Mouse (Mus musculus): Measurements from ENCODE around the gene Akip1. TPM values are rescaled to one million over a fixed set of nuclear protein-coding genes. Genes with fewer than 3 reads are reported as not detected.
A peak's percentile ranks its signal among the peaks of the same experiment; 100 is the strongest.

Gene Akip1
- total and polyA plus RNA-seq, 3 experiments: 35.0 to 46.2 (median 42.5) TPM

DNA sequence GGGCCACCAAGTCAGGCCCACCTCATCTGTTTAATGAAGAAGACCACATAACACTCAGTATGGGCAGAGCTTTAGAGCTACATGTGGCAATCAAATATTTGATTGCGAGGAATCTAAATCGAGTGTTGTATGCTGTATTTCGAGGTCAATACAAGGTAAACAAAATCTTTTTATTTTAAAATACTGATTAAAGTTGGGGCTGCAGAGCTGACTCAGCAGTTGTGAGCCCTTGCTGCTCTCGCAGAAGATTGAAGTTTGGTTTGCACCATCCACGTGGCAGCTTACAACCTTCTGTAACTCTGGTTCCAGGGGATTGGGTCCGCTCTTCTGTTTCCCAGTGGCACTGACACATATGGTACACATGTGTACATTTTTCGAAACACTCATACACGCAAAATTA is 50.5 kb downstream of the Akip1 start:
- H3K4me3 ChIP-seq (replicated peaks in 1 of 3; ENCODE audit: low read depth in 2 of 3, low read length in 2 of 3, poor library complexity in 1 of 3): no peak overlapping the region
- dilution Hi-C loops (cut with MboI; ENCODE audit: extremely low pct_ligation_motif_present, extremely low pct_unique_long_range_greater_than_20kb, low sequenced_read_pairs) (no loop called here), in situ Hi-C loops (cut with MboI; ENCODE audit: low pct_ligation_motif_present, low pct_unique_long_range_greater_than_20kb, low sequenced_read_pairs) (no loop called here)
- peaks cover 0 to 7% of the 10 kb centered on the region in 2 experiments for H3K36me3 ChIP-seq (replicated peaks in 1 of 2; ENCODE audit: control insufficient read depth in 1 of 2, insufficient read depth in 1 of 2, low read length in 1 of 2)
- TF ChIP-seq RAD21 (IDR thresholded peaks at IDR 0.05; ENCODE audit: low read depth, low read length) (no peak), HCFC1 (IDR thresholded peaks at IDR 0.05; ENCODE audit: low read depth, low read length) (no peak), MAFK (IDR thresholded peaks at IDR 0.05; ENCODE audit: insufficient replicate concordance, low read length) (peak; percentile 68; the same call in 1 of the 2 replicates), CTCF (conservative IDR thresholded peaks at IDR 0.05 in 1 of 2, IDR thresholded peaks at IDR 0.05 in 1 of 2; ENCODE audit: low read depth in 2 of 2, low read length in 2 of 2) (no peak)
- no peaks in the 10 kb centered on the region for H3K9me3 ChIP-seq (replicated peaks; ENCODE audit: low read length)
- DNase-seq (ENCODE audit: extremely low read depth): no peak
- no peak overlapping the region for H3K4me2 ChIP-seq (ENCODE audit: insufficient read depth, low read depth, poor library complexity, severe bottlenecking)
- no peak overlapping the region for H3K9ac ChIP-seq (ENCODE audit: insufficient read depth, low read depth)
- H3K79me2 ChIP-seq (replicated peaks; ENCODE audit: control insufficient read depth, extremely low read depth, insufficient read depth, poor library complexity, severe bottlenecking): no peaks in the 10 kb centered on the region
- H3K27me3 ChIP-seq (replicated peaks): peaks cover 2% of the 10 kb centered on the region
- H3K4me1 ChIP-seq (ENCODE audit: control insufficient read depth in 1 of 2, insufficient read depth in 2 of 2): peaks cover 2 to 18% of the 10 kb centered on the region in 2 experiments; a peak in 3 of 4 replicates
- no peak overlapping the region for H3K27ac ChIP-seq (ENCODE audit: insufficient read depth, low read depth)

- H3K36me3 ChIP-seq (replicated peaks in 1 of 2; ENCODE audit: control insufficient read depth in 1 of 2, insufficient read depth in 1 of 2, low read length in 1 of 2): peaks cover 0 to 4% of the 10 kb centered on the region in 2 experiments
- TF ChIP-seq SIN3A (IDR thresholded peaks at IDR 0.05; ENCODE audit: low read length): no peak
- no peak for TF ChIP-seq EP300 (IDR thresholded peaks at IDR 0.05; ENCODE audit: low read length)
- no peak for TF ChIP-seq NELFE (IDR thresholded peaks at IDR 0.05; ENCODE audit: low read depth, low read length)
- no peak for TF ChIP-seq E2F4 (IDR thresholded peaks at IDR 0.05; ENCODE audit: insufficient replicate concordance, low read depth, low read length)
- TF ChIP-seq USF2 (conservative IDR thresholded peaks at IDR 0.05; ENCODE audit: low read depth, low read length): no peak
- TF ChIP-seq ZKSCAN1 (IDR thresholded peaks at IDR 0.05; ENCODE audit: borderline replicate concordance, low read depth, low read length): no peak
- TF ChIP-seq MAZ (IDR thresholded peaks at IDR 0.05; ENCODE audit: low read depth, low read length): no peak
- no peak for TF ChIP-seq NRF1 (IDR thresholded peaks at IDR 0.05; ENCODE audit: low read depth, low read length)
- no peak for TF ChIP-seq CHD2 (IDR thresholded peaks at IDR 0.05; ENCODE audit: low read length)
- no peak for TF ChIP-seq MXI1 (IDR thresholded peaks at IDR 0.05; ENCODE audit: low read depth, low read length)
- no peak for TF ChIP-seq IRF4 (IDR thresholded peaks at IDR 0.05; ENCODE audit: low read depth, low read length)
- TF ChIP-seq KAT2A (IDR thresholded peaks at IDR 0.05; ENCODE audit: insufficient replicate concordance, low read length): no peak
- TF ChIP-seq ELF1 (IDR thresholded peaks at IDR 0.05; ENCODE audit: low read depth, low read length): no peak
- no peak for TF ChIP-seq TCF12 (IDR thresholded peaks at IDR 0.05; ENCODE audit: low read depth, low read length)
- no peak for TF ChIP-seq UBTF (IDR thresholded peaks at IDR 0.05; ENCODE audit: low read depth, low read length)
- TF ChIP-seq JUN (IDR thresholded peaks at IDR 0.05; ENCODE audit: insufficient read depth, low read depth, low read length): no peak
- H3K4me2 ChIP-seq (ENCODE audit: insufficient read depth, low read depth, poor library complexity, severe bottlenecking): no peak overlapping the region
- no peak for DNase-seq (ENCODE audit: extremely low read depth)
- H3K9ac ChIP-seq (ENCODE audit: insufficient read depth, low read depth): no peak overlapping the region
- dilution Hi-C loops (cut with MboI; ENCODE audit: extremely low pct_ligation_motif_present, extremely low pct_unique_long_range_greater_than_20kb, low sequenced_read_pairs): no loop called here
- no peaks in the 10 kb centered on the region for H3K79me2 ChIP-seq (replicated peaks; ENCODE audit: control insufficient read depth, extremely low read depth, insufficient read depth, poor library complexity, severe bottlenecking)
- H3K27me3 ChIP-seq (replicated peaks): peaks cover 2% of the 10 kb centered on the region
- H3K4me3 ChIP-seq (replicated peaks in 1 of 3; ENCODE audit: low read depth in 2 of 3, low read length in 2 of 3, poor library complexity in 1 of 3): no peak overlapping the region
- in situ Hi-C loops (cut with MboI; ENCODE audit: low pct_ligation_motif_present, low pct_unique_long_range_greater_than_20kb, low sequenced_read_pairs): no loop called here
- peaks cover 0 to 9% of the 10 kb centered on the region in 2 experiments; a peak in 2 of 4 replicates for H3K4me1 ChIP-seq (ENCODE audit: control insufficient read depth in 1 of 2, insufficient read depth in 2 of 2)
- no peak overlapping the region for H3K27ac ChIP-seq (ENCODE audit: insufficient read depth, low read depth)
- H3K9me3 ChIP-seq (replicated peaks; ENCODE audit: low read length): no peaks in the 10 kb centered on the region
Measured at GRCm38 (mm10) chr7:109756291-109756690, 52.8 kb downstream of the Akip1 start.

Other genes starting within 250 kb of the Akip1 start
- 0.08 TPM in 2 replicates for gene Trim66, start 195.6 kb upstream of the Akip1 start, total RNA-seq (2012; rRNA removed)
- 0.12 and 0.15 TPM in 2 replicates for gene Trim66, start 195.6 kb upstream of the Akip1 start, total RNA-seq (2014; rRNA removed)
- 0.49 and 0.67 TPM in 2 replicates for gene Trim66, start 195.6 kb upstream of the Akip1 start, polyA plus RNA-seq (2012; ENCODE audit: insufficient read length, low read depth)
- gene Rpl27a, start 184.5 kb upstream of the Akip1 start, total RNA-seq (2012; rRNA removed): 1,338 and 1,365 TPM in 2 replicates
- gene Rpl27a, start 184.5 kb upstream of the Akip1 start, total RNA-seq (2014; rRNA removed): 929 and 1,216 TPM in 2 replicates
- 230 and 249 TPM in 2 replicates for gene Rpl27a, start 184.5 kb upstream of the Akip1 start, polyA plus RNA-seq (2012; ENCODE audit: insufficient read length, low read depth)
- gene St5, start 85 bp upstream of the Akip1 start, total RNA-seq (2012; rRNA removed): 1.6 and 1.9 TPM in 2 replicates
- gene St5, start 85 bp upstream of the Akip1 start, total RNA-seq (2014; rRNA removed): 1.3 and 1.5 TPM in 2 replicates
- gene St5, start 85 bp upstream of the Akip1 start, polyA plus RNA-seq (2012; ENCODE audit: insufficient read length, low read depth): 3.4 and 4.1 TPM in 2 replicates
- gene BC051019, start 20.2 kb downstream of the Akip1 start, total RNA-seq (2012; rRNA removed): not detected in 2 replicates
- 0.17 TPM in 1 of 2 replicates, not detected in the other for gene BC051019, start 20.2 kb downstream of the Akip1 start, total RNA-seq (2014; rRNA removed)
- gene BC051019, start 20.2 kb downstream of the Akip1 start, polyA plus RNA-seq (2012; ENCODE audit: insufficient read length, low read depth): 0.33 TPM in 2 replicates
- gene Ascl3, start 28.0 kb downstream of the Akip1 start, total RNA-seq (2012; rRNA removed): not detected in 2 replicates
- not detected in 2 replicates for gene Ascl3, start 28.0 kb downstream of the Akip1 start, total RNA-seq (2014; rRNA removed)
- not detected in 2 replicates for gene Ascl3, start 28.0 kb downstream of the Akip1 start, polyA plus RNA-seq (2012; ENCODE audit: insufficient read length, low read depth)
- gene Tmem9b, start 49.2 kb downstream of the Akip1 start, total RNA-seq (2012; rRNA removed): 24.8 and 26.6 TPM in 2 replicates
- 35.6 and 40.3 TPM in 2 replicates for gene Tmem9b, start 49.2 kb downstream of the Akip1 start, total RNA-seq (2014; rRNA removed)
- 23.4 and 25.6 TPM in 2 replicates for gene Tmem9b, start 49.2 kb downstream of the Akip1 start, polyA plus RNA-seq (2012; ENCODE audit: insufficient read length, low read depth)
- 0.04 TPM in 1 of 2 replicates, not detected in the other for gene Nrip3, start 78.3 kb downstream of the Akip1 start, total RNA-seq (2012; rRNA removed)
- gene Nrip3, start 78.3 kb downstream of the Akip1 start, total RNA-seq (2014; rRNA removed): not detected in 2 replicates
- not detected in 2 replicates for gene Nrip3, start 78.3 kb downstream of the Akip1 start, polyA plus RNA-seq (2012; ENCODE audit: insufficient read length, low read depth)
- not detected in 2 replicates for gene Scube2, start 162.0 kb downstream of the Akip1 start, total RNA-seq (2012; rRNA removed)
- not detected in 2 replicates for gene Scube2, start 162.0 kb downstream of the Akip1 start, total RNA-seq (2014; rRNA removed)
- gene Scube2, start 162.0 kb downstream of the Akip1 start, polyA plus RNA-seq (2012; ENCODE audit: insufficient read length, low read depth): not detected in 2 replicates